Mouse (Mus musculus): ENCODE results near the gene Gm28230.

GRCm38 (mm10) chr2:74749337-74750121 lies 23.0 kb downstream of the Gm28230 start:
- no peak for TF ChIP-seq GATA1 (IDR thresholded peaks at IDR 0.05; ENCODE audit: borderline replicate concordance, low read length)
- TF ChIP-seq FLI1 (IDR thresholded peaks at IDR 0.05; ENCODE audit: low read length) = no peak
